In the genomic region with DNA sequence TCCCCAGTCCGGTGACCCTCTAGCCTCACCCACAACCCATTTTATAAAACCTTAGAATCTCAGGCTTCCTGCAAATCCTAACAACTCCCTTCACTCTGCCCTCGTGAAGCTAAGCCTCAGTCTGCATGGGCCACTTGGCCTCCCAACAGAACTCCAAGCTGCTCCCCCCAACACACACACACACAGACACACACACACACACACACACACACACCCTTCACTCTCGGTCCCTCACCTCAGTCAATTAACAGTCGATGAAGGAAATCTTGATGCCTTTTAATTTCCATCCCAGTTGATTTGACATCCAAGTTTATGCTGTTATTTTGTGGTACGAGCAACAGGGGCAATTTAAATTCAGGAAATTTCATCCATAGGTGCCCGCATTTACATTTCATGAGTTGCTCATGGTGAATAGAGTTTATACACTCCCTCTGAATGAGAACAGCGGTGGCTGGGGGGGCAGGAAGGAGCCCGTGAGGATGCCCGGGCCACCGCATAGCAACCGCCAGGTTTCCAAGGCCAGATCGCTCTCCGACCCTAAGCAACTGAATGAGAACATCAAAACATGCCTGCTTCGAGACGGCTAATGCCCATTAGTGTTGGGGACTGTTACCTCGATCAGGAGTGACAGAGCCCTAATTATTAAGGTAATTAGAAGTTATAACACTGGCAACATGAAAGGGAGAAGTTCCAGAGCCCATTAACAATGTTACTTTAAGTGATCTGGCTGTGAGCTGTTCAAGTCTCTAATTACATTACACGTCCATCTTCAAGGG, we compare ENCODE assay signal across 27 mouse cellular contexts. TPM values are rescaled to one million over a fixed set of nuclear protein-coding genes. Genes with fewer than 3 reads are reported as not detected.
DNase-seq lines count a peak whose midpoint lies in the region; ATAC-seq and TF ChIP-seq lines count a peak whose summit lies in the region.
"Had no signal": no experiment of that assay in that cellular context is flagged by ENCODE, and none has a peak within 500 bp of the region (broad histone marks: within the 10 kb centered on the region; RNA-seq: fewer than 3 reads in every experiment).

No protein-coding gene starts in this region.

- H3K27me3 ChIP-seq in hindbrain, embryonic 10.5 days (ENCODE audit: insufficient read depth, poor library complexity, severe bottlenecking), result peaks cover 73% of the 10 kb centered on the region
- peaks cover 27% of the 10 kb centered on the region for H3K27me3 ChIP-seq in hindbrain, embryonic 14.5 days (ENCODE audit: control insufficient read depth, insufficient read depth, low read length)
- peaks cover 91% of the 10 kb centered on the region for H3K27me3 ChIP-seq in forebrain, embryonic 10.5 days (ENCODE audit: poor library complexity, severe bottlenecking)
- no peaks in the 10 kb centered on the region for H3K27me3 ChIP-seq in forebrain, postnatal 0 days (ENCODE audit: insufficient read depth, low read length)
- H3K27me3 ChIP-seq in midbrain, embryonic 15.5 days (replicated peaks), result peaks cover 39% of the 10 kb centered on the region

- intact Hi-C loops in left cerebral cortex, adult 2 months (cut with DNase I), result no loop called here
- intact Hi-C loops in left cerebral cortex, postnatal 10 days (cut with DNase I), result no loop called here

- DNase-seq in hindbrain, embryonic 10.5 days (ENCODE audit: low spot score), result peak; percentile 13
- DNase-seq in hindbrain, embryonic 14.5 days (ENCODE audit: low spot score), result no peak
- DNase-seq in forebrain, embryonic 10.5 days (ENCODE audit: extremely low spot score, low spot score), result peak; percentile 48
- peak; percentile 36 for DNase-seq in forebrain, postnatal 0 days
- no peak for DNase-seq in left cerebral cortex, adult 2 months (ENCODE audit: extremely low spot score in 1 of 2, low spot score in 2 of 2)
- no peak for DNase-seq in lung, postnatal 36 days
- DNase-seq in left cerebral cortex, postnatal 10 days (ENCODE audit: extremely low spot score in 1 of 2, low spot score in 2 of 2), result no peak
- DNase-seq: adrenal gland, postnatal 36 days; cerebellum, adult 18-20 months; cerebellum, postnatal 36 days; gastrocnemius, adult 2 months; heart, postnatal 14 days; kidney, adult 2 months; kidney, postnatal 14 days; layer of hippocampus, postnatal 36 days; thymus, postnatal 25 days had no signal

- peaks cover 20% of the 10 kb centered on the region for H3K4me1 ChIP-seq in hindbrain, embryonic 10.5 days (replicated peaks)
- peaks cover 4% of the 10 kb centered on the region; the same call in 1 of the 2 replicates for H3K4me1 ChIP-seq in hindbrain, embryonic 14.5 days (replicated peaks; ENCODE audit: control insufficient read depth, insufficient read depth, low read length)
- peaks cover 31% of the 10 kb centered on the region for H3K4me1 ChIP-seq in forebrain, embryonic 10.5 days
- 0 out of 2 replicates have a peak, but pooled peaks cover 3% of the 10 kb centered on the region for H3K4me1 ChIP-seq in forebrain, postnatal 0 days (ENCODE audit: insufficient read depth)
- peaks cover 9% of the 10 kb centered on the region for H3K4me1 ChIP-seq in midbrain, embryonic 15.5 days
- H3K4me1 ChIP-seq: heart, embryonic 12.5 days; limb, embryonic 15.5 days; liver, embryonic 15.5 days had no signal

- WGBS in hindbrain, embryonic 10.5 days, result 58% methylated on average over 17 of the region's 17 CpGs
- WGBS in hindbrain, embryonic 14.5 days, result 31% methylated on average over 17 of the region's 17 CpGs
- 59% methylated on average over 17 of the region's 17 CpGs for WGBS in forebrain, embryonic 10.5 days
- 16% methylated on average over 17 of the region's 17 CpGs for WGBS in forebrain, postnatal 0 days
- 23% methylated on average over 17 of the region's 17 CpGs for WGBS in midbrain, embryonic 15.5 days

- H3K4me3 ChIP-seq in hindbrain, embryonic 10.5 days, result no peak overlapping the region
- no peak overlapping the region for H3K4me3 ChIP-seq in hindbrain, embryonic 14.5 days (replicated peaks; ENCODE audit: low read length)
- no peak overlapping the region for H3K4me3 ChIP-seq in forebrain, embryonic 10.5 days
- no peak overlapping the region for H3K4me3 ChIP-seq in forebrain, postnatal 0 days (ENCODE audit: low read depth, low read length)
- H3K4me3 ChIP-seq in midbrain, embryonic 15.5 days, result no peak overlapping the region
- H3K4me3 ChIP-seq in left cerebral cortex, adult 2 months, result no peak overlapping the region
- H3K4me3 ChIP-seq: embryonic facial prominence, embryonic 10.5 days; gastrocnemius, adult 2 months; heart, embryonic 12.5 days; layer of hippocampus, adult 2 months; limb, embryonic 15.5 days; liver, embryonic 15.5 days had no signal

- TF ChIP-seq CTCF in forebrain, postnatal 0 days (IDR thresholded peaks at IDR 0.05; ENCODE audit: low read depth), result no peak
- no peak for TF ChIP-seq CTCF in left cerebral cortex, adult 2 months (IDR thresholded peaks at IDR 0.05)

- no peak overlapping the region for H3K27ac ChIP-seq in hindbrain, embryonic 10.5 days
- H3K27ac ChIP-seq in hindbrain, embryonic 14.5 days, result no peak overlapping the region
- no peak overlapping the region for H3K27ac ChIP-seq in forebrain, embryonic 10.5 days
- no peak overlapping the region for H3K27ac ChIP-seq in forebrain, postnatal 0 days (ENCODE audit: low read depth, low read length)
- H3K27ac ChIP-seq in midbrain, embryonic 15.5 days, result no peak overlapping the region
- no peak overlapping the region for H3K27ac ChIP-seq in left cerebral cortex, adult 2 months
- H3K27ac ChIP-seq: embryonic facial prominence, embryonic 10.5 days; gastrocnemius, adult 2 months; layer of hippocampus, adult 2 months; limb, embryonic 15.5 days; liver, embryonic 15.5 days had no signal

- H3K9me3 ChIP-seq in hindbrain, embryonic 10.5 days, result no peaks in the 10 kb centered on the region
- no peaks in the 10 kb centered on the region for H3K9me3 ChIP-seq in hindbrain, embryonic 14.5 days (ENCODE audit: control insufficient read depth, low read length)
- H3K9me3 ChIP-seq in forebrain, embryonic 10.5 days, result no peaks in the 10 kb centered on the region
- H3K9me3 ChIP-seq in forebrain, postnatal 0 days (ENCODE audit: low read length), result no peaks in the 10 kb centered on the region
- no peaks in the 10 kb centered on the region for H3K9me3 ChIP-seq in midbrain, embryonic 15.5 days
- H3K9me3 ChIP-seq: embryonic facial prominence, embryonic 10.5 days; heart, embryonic 12.5 days; limb, embryonic 15.5 days; liver, embryonic 15.5 days had no signal

- no peaks in the 10 kb centered on the region for H3K36me3 ChIP-seq in hindbrain, embryonic 10.5 days
- no peaks in the 10 kb centered on the region for H3K36me3 ChIP-seq in hindbrain, embryonic 14.5 days (replicated peaks; ENCODE audit: control insufficient read depth, insufficient read depth)
- no peaks in the 10 kb centered on the region for H3K36me3 ChIP-seq in forebrain, embryonic 10.5 days (replicated peaks)
- H3K36me3 ChIP-seq in forebrain, postnatal 0 days (ENCODE audit: insufficient read depth), result no peaks in the 10 kb centered on the region
- H3K36me3 ChIP-seq in midbrain, embryonic 15.5 days (replicated peaks), result no peaks in the 10 kb centered on the region
- H3K36me3 ChIP-seq: embryonic facial prominence, embryonic 10.5 days; heart, embryonic 12.5 days; limb, embryonic 15.5 days; liver, embryonic 15.5 days had no signal

- H3K9ac ChIP-seq in hindbrain, embryonic 14.5 days, result no peak overlapping the region
- no peak overlapping the region for H3K9ac ChIP-seq in forebrain, postnatal 0 days
- H3K9ac ChIP-seq in midbrain, embryonic 15.5 days, result no peak overlapping the region
- H3K9ac ChIP-seq: heart, embryonic 12.5 days; limb, embryonic 15.5 days; liver, embryonic 15.5 days had no signal

- ATAC-seq in hindbrain, embryonic 14.5 days (ENCODE audit: low FRiP score), result no peak
- ATAC-seq in forebrain, postnatal 0 days, result peak; percentile 69
- ATAC-seq in midbrain, embryonic 15.5 days (replicated peaks), result 0 out of 2 replicates have a peak, but pooled peaks have one; percentile 20
- ATAC-seq: CD4-positive, CD25-positive, alpha-beta regulatory T cell, adult 4 months; inflammation-experienced regulatory T-cells, adult 6 months had no signal

- no peak overlapping the region for H3K4me2 ChIP-seq in hindbrain, embryonic 14.5 days (replicated peaks)
- no peak overlapping the region for H3K4me2 ChIP-seq in forebrain, postnatal 0 days (ENCODE audit: low read depth)
- no peak overlapping the region for H3K4me2 ChIP-seq in midbrain, embryonic 15.5 days
- H3K4me2 ChIP-seq: heart, embryonic 12.5 days; limb, embryonic 15.5 days; liver, embryonic 15.5 days had no signal

RNA-seq across cellular contexts. Expression of a gene that starts 55.8 kb away (rescaled TPM):
- 2.5 and 2.6 TPM in 2 replicates for polyA plus RNA-seq in hindbrain, embryonic 10.5 days (2016; fragmentation: Nextera tagmentation; extraction: Ambion mirVana)
- 1.9 and 2.5 TPM in 2 replicates for polyA plus RNA-seq in hindbrain, embryonic 14.5 days (2014; fragmentation: Nextera tagmentation; extraction: Ambion mirVana)
- polyA plus RNA-seq in forebrain, embryonic 10.5 days (2016; fragmentation: Nextera tagmentation; extraction: Ambion mirVana), result 4.2 and 4.3 TPM in 2 replicates
- 22.5 and 36.5 TPM in 2 replicates for total RNA-seq in forebrain, postnatal 0 days (2014; rRNA removed)
- 2.6 and 4.3 TPM in 2 replicates for polyA plus RNA-seq in forebrain, postnatal 0 days (2015; fragmentation: Nextera tagmentation; extraction: Ambion mirVana)
- polyA plus RNA-seq in midbrain, embryonic 15.5 days (2015; fragmentation: Nextera tagmentation; extraction: Ambion mirVana), result 2.2 and 2.4 TPM in 2 replicates
- 10 to 100 TPM in 1 of 2 experiments, 1 to 10 TPM in 1; 9.5 to 11.6 TPM for total RNA-seq in left cerebral cortex, adult 2 months (2021)
- total RNA-seq in left cerebral cortex, postnatal 10 days (2021), result 1 to 10 TPM; 8.4 to 9.0 TPM
- total RNA-seq: adrenal gland, postnatal 36 days; gastrocnemius, adult 2 months; heart, postnatal 14 days; neutrophil, adult 5-6 weeks had no signal
- polyA plus RNA-seq: CD4-positive, CD25-positive, alpha-beta regulatory T cell, adult 4 months; gonadal fat pad, adult 2 months; heart, embryonic 12.5 days; inflammation-experienced regulatory T-cells, adult 6 months; kidney, adult 2 months; limb, embryonic 15.5 days; liver, embryonic 15.5 days; lung, embryonic 16.5 days had no signal

Comparison
In these comparisons a context has a peak if more than half of its experiments do, and no peak if none do; other contexts are left out.
1. DNase-seq: peak in hindbrain, embryonic 10.5 days (single experiment), forebrain, embryonic 10.5 days (single experiment) and forebrain, postnatal 0 days (single experiment); none in hindbrain, embryonic 14.5 days (single experiment), left cerebral cortex, adult 2 months (0 of 2), lung, postnatal 36 days (single experiment) and left cerebral cortex, postnatal 10 days (0 of 2).